Mouse (Mus musculus): ENCODE results near the gene Sec16a. TPM values are rescaled to one million over a fixed set of nuclear protein-coding genes. Genes with fewer than 3 reads are reported as not detected.

Gene Sec16a
- total RNA-seq, 2 experiments from 2014 or later: 42.3 to 45.5 TPM

DNA sequence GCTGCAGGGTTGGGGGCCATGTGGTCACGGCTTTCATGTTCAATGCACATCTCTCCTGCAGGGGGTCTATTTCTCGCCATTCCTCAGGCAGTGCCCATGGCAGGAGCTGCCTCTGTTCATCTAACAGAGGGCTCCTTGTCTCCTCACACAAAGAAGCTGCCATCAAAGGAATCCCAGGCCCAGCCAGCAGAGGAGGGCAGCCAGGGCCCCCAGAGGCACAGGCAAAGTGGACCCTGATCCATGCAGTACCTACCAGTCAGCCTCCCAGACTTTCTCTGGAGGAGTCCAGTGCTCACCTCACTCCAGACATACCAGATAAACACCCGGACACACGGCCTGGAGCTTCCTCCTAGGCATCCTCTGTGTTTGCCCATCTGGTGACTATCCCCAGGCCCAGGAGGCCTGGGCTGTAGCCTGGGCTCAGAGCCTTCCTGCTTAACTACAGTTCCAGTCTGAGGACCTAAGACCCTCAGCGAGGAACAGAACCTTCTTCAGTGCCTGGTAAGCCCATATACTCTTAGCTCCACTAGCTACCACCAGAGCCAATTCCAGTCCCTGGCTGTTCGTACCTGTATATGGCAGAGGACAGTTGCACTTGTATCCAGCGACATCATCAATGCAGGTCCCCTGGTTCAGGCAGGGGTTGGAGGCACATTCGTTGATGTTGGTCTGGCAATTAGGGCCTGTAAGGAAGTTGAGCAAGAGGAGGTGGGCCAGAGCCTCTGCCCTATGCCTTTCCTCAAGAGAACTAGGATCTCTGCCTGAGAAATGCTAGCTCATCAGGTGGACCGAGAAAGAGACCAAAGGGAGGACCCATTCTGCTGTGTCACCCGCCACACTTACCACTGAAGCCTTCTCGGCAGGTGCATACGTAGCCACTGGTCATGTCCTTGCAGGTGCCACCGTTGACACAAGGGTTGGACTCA, 30.8 kb upstream of the Sec16a start:
- intact Hi-C loops (cut with DNase I): no loop called here

DNA sequence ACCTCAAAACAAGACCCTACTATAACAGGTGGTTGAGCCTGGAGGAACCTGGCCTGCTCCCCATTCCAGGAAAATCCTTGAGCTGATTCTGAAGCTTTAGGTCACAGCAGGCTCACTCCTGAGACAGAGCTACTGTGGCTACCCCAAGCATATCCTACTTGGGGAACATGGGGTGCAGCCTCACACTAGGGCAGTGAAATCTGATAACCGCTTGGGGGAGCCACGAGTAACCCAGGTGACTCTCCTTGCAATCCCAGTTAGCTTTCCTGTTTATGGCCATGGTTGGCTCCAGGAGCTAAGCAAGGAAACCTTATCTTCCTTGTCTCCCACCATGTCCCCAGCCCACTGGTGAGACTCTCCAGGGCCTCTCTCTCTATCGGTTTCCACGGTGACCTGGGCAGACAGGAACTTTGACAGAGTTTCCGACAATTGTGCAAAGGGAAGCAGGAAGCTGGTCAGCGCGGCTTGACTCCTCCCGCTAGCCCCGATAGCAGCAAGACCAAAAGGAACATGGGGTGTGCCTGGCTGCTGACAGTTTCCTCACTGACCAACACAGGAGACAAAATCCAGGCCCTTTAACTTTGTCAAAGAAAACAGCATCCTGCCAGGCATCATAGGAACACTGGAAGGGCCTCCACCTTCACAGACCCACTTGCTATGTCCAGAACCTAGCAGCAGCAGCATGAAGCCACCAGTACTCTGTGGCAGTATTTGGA, 29.9 kb upstream of the Sec16a start:
- intact Hi-C loops (cut with DNase I): no loop called here
- no peak for DNase-seq (ENCODE audit: low spot score in 2 of 2)

More for the DNA sequence above, 30.8 kb upstream of the Sec16a start:
- DNase-seq (ENCODE audit: low spot score in 2 of 2): no peak

DNA sequence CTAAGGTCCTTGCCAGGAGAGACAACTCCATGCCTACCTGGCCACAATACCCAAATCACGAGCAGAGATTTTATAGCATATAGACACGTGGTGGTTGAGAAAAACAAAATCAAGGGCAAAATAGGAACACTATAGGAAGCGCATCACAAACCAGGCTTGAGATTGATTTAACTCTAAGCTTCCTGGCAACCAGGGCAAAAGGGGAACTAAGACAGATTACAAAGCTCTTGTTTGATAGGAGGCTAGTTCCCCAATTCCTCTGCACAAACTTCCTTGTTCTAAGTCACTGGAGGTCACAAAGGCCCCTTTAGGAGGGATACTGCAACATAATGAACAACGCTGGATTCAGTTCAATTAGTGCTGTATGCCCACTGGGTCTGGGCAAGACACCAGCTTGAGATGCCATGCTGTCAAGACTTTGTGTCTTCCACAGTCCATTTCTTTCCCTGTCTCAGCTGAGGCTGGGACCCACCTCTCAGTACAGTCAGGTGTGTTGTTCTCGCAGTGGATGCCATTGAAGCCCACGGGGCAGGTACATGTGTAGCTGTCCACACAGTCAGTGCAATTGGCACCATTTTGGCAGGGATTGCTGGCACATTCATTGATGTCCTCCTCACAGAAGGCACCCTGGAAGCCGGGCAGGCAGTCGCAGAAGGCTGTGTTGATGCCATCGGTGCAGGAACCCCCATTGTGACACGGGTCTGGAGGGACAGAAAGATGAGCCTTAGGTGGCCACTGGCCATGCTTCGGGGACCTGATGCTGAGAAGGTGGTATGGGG, 27.5 kb upstream of the Sec16a start:
- DNase-seq (ENCODE audit: low spot score in 2 of 2): no peak
- intact Hi-C loops (cut with DNase I): no loop called here

DNA sequence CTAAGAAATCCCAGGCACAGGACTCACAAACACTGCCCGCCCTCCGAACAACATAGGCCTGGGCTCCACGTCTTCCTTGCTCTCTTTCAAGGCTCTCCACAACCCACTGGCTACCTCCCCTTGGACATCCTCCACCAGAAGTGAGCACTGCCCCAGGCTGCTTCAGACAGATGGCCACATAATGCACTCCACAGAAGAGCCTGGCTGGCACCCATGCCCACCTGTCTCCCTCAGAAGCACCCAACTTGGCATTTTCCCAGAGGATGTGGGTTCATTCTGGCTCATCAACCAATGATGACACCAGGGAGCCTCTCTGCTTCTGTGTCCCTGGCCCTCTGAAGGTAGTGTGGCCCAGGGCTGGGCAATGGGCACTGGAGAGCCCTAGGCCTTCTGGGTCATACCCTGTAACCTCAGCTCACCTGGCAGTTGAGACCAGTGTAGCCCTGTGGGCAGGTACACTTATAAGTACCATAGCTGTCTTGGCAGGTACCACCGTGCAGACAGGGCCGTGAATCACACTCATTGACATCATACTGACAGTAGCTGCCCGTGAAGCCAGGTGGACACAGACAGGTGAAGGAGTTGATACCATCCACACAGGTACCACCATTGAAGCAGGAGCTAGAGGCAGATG, 26.8 kb upstream of the Sec16a start:
- intact Hi-C loops (cut with DNase I): no loop called here
- DNase-seq (ENCODE audit: low spot score in 2 of 2): no peak

DNA sequence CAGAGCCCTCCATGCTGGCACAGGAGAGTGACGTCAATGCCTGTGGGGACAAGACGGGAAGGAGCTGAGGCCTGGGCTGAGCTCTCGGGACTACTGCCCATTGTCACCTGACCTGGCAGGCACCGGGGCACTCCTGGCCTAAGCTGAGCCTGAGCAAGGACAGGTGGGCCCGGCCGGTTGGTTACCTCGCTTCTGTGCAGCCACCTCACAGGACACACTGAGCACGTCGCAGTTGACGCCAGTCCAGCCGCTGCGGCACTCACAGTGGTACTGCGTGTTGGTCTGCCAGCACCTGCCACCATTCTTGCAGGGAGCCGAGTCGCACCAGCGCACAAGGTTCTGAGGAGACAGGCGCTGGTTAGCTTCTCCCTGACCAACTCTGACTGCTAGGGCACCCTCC, 26.0 kb upstream of the Sec16a start:
- DNase-seq (ENCODE audit: low spot score in 2 of 2): no peak
- intact Hi-C loops (cut with DNase I): no loop called here

DNA sequence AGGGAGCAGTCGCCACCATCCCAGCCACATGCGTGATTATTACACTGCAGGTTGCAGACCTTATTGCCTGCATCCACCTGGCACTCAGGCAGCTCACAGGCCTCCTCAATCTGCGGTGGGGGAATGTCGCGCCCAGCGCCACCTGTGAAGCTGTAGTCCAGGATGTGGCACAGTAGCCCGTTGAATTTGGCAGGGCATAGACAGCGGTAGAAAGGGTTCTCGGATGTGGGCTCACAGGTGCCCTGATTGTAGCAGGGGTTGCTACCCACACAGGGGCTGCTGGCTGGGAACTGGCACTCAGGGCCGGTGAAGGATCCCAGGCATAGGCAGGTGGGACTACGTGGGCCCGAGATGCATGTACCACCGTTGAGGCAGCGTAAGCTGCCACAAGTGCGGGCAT, 23.4 kb upstream of the Sec16a start:
- intact Hi-C loops (cut with DNase I): no loop called here
- no peak for DNase-seq (ENCODE audit: low spot score in 2 of 2)

DNA sequence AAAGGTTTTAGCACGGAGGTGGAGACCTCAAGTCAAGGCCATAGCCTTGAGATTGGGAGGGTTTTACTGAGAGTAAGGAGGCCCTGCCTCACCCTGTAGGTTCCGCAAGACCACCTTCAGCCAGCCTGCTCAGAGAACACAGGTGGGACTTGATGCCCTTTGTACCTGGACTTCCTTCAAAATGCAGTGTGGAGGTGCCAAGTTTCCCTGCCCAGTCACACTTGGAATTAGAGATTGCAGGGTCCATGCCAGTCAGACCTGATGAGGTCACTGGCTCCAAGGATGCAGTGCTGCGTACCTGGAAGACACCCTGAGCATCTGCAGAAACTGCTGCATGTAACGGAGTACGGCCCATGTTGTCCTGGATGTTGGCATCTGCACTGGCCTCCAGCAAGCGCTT, 18.4 kb upstream of the Sec16a start:
- intact Hi-C loops (cut with DNase I): no loop called here
- DNase-seq (ENCODE audit: low spot score in 2 of 2): no peak

DNA sequence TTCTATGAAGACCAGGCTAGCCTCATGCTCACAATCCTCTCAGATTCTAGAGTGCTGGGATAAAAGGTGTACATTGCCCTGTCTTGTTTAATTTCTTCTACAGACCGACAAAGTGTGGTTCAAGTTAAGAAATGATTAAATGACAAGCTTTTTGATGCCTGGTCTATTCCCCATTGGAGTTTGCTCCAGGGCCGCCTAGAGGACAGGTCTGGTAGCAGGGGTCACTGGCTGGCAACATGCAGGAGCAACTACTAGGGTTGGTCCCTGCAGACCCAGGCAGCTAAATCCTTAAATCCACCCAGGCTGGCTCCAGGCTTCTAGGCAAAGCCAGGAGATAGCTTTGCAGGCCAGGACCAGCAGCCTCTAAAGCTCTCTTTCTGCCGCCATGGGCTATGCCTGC, 18.0 kb upstream of the Sec16a start:
- intact Hi-C loops (cut with DNase I): no loop called here
- DNase-seq (ENCODE audit: low spot score in 2 of 2): no peak

DNA sequence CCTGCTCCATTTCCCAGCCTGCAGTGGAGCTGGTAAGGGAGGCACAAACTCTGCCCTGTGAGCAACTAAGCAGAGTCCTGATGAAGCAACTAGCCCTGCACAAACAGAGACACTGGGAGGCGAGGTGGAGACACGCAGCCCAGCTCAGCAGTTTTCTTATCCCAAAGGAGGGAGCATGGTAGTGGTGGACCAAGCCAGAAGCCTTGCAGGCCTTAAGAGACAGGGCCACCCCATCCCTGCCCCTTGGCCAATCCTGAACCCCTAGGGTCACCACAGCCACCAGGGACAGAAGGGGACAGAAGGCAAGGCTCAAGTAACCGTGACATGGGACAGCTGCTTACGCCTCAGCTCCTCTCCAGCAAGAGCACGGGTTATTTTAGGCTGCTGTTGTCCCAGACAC, 16.7 kb upstream of the Sec16a start:
- DNase-seq (ENCODE audit: low spot score in 2 of 2): no peak
- intact Hi-C loops (cut with DNase I): no loop called here

DNA sequence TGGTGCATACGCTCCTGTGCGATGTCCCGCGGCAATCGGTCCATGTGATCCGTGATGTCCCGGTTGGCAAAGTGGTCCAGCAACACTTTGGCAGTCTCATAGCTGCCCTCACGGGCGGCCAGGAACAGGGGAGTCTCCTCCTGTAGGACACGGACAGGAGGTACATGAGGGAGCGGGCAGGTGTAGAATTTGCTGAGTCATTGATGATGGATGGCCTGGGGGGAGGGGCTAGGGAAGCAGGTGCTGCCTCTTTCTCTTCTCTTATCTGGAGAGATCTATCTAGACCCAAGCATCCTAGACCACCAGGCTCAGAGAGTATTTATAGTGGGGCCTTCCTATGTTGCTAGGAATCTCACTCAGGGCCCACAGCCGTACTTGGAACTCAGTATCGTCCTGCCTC, 15.8 kb upstream of the Sec16a start:
- DNase-seq (ENCODE audit: low spot score in 2 of 2): no peak
- intact Hi-C loops (cut with DNase I): no loop called here

DNA sequence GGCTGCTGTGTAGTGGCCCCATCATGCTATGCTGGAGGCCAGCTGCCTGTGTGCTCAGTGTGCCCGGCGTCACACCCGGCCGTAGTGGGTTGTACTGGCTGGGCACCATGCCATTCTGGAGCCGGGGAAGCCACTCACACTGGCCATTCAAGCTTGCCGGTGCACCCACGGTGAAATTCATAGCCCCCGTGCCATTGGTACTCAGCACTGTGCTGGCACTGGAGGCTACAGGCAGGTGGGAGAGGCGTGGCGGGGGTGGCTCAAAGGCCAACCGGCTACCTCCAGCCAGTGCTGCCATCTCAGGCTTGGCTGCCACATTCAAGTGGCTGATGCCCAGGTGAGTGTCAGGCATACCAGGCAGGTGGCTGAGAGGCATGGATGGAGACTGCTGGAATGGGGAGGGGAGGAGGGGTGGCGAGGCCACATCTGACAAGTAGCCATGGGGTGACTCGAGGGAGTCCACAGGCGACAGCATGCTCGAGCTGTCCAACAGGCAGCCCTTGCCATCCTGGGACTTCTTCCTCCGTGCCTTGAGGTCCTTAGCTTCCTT, 15.2 kb upstream of the Sec16a start:
- intact Hi-C loops (cut with DNase I): no loop called here

DNA sequence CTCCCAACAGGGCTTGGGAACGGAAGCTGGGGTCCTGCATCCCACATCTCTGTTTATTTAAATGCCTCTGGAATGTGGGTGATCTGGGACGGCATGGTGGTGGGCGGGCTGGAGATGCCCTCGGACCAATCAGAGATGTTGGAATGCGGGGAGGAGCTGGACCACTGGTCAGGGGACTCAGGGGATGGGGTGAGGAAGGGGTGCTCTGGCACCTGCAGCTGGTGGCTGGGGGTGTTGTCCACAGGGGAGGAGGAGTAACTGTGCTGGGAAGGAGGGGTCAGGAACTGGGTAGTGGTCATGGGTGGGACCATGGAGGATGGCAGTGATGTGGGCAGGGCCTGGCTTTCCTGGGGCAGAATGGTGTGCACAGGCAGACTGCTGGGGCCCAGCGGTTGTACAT, 14.5 kb upstream of the Sec16a start:
- intact Hi-C loops (cut with DNase I): no loop called here
- DNase-seq (ENCODE audit: low spot score in 2 of 2): no peak

More for the DNA sequence above, 15.2 kb upstream of the Sec16a start:
- DNase-seq (ENCODE audit: low spot score in 2 of 2): no peak

DNA sequence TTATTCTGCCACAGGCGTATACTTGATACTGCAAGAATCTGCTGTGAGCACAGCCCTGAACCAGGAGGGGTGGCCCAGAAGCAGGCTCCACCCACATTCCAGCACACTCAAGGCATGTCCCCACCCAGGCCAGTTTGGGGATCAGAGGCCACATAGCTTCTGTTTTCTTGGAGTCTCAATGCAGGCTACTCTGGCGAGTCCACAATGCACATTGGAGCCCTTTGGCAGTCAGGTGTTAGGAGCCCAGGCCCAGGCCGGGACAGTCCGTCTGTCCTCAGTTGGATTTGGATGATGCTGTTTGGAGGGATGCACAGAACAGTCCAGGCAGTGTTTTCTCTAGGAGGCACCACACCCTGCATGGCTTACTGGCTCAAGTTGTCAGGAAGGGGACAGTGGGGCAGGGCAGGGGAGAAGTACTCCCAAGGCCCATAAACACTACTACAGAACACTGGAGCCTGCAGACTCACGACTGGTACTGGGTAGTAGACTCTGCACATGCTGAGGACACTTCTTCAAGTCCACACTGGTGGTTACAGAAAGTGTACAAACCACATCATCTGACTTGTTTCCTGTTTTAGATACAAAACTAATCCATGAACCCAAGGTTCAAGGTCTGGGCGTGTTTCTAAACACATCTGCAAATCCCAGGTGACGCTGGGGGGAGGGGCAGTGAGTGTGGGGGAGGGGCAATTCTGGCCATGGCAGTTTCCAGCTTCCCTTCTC, 13.5 kb upstream of the Sec16a start:
- DNase-seq (ENCODE audit: low spot score in 2 of 2): no peak
- intact Hi-C loops (cut with DNase I): no loop called here

DNA sequence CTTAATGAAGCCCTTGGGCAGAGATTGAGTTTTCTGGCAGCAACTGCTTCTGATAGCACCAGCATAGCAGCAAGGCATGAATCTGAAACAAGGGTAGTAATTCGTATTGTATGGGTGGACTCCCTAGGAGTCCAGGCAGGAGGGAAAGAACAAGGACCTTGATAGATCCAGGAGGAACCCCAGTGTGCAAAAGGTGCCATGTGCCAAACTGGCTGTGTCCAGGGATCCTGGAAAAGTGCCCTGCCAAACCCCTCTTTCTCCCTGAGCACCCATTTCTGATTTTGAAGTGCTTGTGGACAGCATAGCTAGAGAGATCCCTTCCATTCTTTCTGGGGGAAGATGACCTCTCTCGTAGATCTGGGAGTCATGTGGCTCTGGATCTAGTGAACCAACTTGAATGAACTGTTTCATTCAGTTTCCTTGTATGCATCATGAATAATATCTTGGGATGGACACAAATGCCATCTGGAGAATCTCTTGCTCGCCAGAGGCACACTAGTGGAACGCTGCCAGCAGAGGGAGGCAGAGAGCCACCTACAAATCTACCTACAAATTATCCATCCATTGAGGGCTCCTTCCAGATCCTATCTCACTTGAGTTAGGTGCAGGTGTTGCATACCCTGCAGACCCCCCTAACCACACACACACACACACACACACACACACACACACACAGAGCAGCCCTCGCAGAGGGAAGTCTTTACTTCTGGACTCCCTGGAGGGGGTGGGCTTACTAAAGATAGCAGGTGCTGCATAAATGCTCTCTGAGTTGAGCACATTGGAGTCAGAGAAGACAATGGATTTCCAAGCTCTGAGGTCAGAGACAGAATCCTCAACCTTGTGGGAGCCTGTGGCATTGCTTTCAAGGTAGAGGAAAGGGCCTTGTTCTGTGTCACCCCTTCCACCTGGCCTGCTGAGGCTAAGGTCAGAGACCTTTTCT, 4.4 kb upstream of the Sec16a start:
- intact Hi-C loops (cut with DNase I): loop anchor here (2.0 to 5.0 kb wide), 3 partner anchors 53 to 183 kb away; no protein-coding TSS in a partner anchor
- DNase-seq (ENCODE audit: low spot score in 2 of 2): peak; percentile 90

DNA sequence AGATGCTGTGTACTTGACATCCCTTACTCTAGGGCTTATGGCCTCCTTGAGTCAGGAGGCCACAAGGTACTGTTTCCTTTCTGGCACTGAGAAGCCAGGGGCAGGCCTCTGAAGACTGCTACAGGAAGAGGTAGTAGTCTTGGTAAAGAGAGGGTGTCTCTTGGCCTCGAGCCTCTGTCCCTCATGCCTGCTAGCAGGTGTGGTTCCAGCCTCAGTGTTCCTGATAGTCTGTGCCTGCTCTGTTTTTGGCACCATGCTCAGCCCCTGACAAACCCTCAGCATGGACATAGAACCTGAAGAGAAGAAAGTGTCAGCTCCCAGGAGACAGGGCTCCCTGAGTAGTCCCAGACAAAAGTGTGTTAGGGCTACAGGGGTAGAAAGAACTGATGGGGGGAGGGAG, 2.4 kb upstream of the Sec16a start:
- intact Hi-C loops (cut with DNase I): loop anchor here (5.0 kb wide), 2 partner anchors 55 to 185 kb away; no protein-coding TSS in a partner anchor
- DNase-seq (ENCODE audit: low spot score in 2 of 2): no peak

DNA sequence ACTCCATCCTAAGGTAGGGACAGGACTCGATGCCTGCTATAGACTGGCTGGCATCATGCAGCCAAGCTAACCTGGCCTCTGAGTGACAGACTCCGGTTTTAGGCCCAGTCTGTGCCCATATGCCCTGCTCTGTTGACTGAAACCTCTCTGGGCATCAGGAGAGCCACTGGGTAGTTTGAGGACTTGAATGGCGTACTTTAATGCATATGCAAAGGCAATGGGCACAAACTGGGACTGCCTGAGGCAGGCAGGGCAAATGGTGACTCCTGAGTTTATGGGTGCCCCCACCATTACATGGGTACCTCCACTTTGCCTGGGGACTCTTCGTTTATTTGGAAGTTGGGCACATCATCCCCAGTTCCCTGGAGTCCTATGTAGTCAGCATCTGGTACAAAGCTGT, 1.7 kb upstream of the Sec16a start:
- intact Hi-C loops (cut with DNase I): loop anchor here (5.0 kb wide), 2 partner anchors 56 to 186 kb away; no protein-coding TSS in a partner anchor
- no peak for DNase-seq (ENCODE audit: low spot score in 2 of 2)

DNA sequence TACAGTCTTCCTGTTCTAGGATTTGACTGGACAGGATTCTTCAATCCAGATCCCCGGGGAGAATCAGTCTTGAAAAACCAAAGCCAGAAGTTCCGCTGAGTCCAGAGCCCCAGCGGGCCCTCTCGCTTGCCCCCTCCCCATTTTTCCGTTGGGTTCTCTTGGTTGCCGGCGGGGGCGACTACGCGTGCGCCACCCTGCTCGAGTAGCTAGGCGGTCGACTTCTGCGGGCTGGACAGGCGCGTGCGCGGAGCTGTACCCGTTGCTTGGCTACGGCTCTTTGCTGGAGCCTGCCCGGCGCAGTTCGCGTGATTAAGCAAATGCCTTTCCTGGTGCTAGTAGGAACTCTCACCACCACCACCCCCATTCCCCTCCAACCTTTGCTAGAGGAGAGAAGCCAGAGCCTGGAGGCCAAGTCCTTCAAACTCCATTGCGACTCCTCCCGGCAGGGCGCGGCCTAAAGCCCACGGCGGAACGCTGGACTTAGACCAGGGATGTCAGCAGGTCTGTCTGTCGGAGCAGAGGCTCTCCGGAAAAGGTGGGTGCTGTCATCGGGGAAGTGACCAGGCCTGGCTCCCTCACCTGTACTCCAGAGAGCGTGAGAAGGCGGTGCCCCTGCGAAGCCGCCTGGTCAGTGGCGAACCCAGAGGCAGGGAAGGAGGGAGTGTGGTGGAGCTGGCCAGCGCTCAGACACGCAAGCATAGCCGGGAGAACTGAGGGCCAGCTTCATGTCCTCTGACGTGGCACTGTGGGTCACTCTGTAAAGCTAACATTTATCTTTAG, 840 bp upstream of the Sec16a start:
- intact Hi-C loops (cut with DNase I): loop anchor here (5.0 kb wide), 2 partner anchors 56 to 186 kb away; no protein-coding TSS in a partner anchor
- DNase-seq (ENCODE audit: low spot score in 2 of 2): peak; percentile 94 to 96
